Mouse (Mus musculus): ENCODE measurements around the gene Mpdu1. TPM values are rescaled to one million over a fixed set of nuclear protein-coding genes. Genes with fewer than 3 reads are reported as not detected.

Gene Mpdu1
- total and polyA plus RNA-seq, 3 experiments = 60.9 to 259 (median 101) TPM

DNA sequence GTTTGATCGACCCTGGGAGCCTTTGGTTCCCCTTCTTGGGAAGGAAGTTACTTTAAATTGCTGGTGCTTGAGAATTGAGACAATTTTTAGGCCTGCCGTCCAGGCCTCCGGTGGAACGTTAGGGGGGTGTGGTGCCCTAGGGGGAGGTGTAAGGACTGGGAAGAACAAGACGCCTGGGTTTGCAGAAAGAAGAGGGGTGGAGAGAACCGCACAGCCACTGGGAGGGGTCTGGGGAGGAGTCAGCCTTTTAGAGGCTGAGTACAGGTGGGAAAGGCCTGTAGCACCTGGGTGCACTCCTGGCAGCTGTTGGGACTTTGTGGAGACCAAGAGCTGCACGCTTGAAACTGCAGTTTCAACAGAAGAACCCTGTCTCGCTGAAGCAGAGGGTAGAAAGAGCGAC, 7.7 kb downstream of the Mpdu1 start:
- Histone ChIP-seq H3K36me3 (ENCODE audit: control insufficient read depth in 1 of 2, insufficient read depth in 2 of 2, low read length in 2 of 2) (peaks cover 8 to 19% of the 10 kb centered on the region in 2 experiments), H3K9me3 (replicated peaks; ENCODE audit: insufficient read depth, low read length) (no peaks in the 10 kb centered on the region), H3K79me2 (ENCODE audit: control insufficient read depth, insufficient read depth, low read length, poor library complexity) (no peaks in the 10 kb centered on the region), H3K27me3 (ENCODE audit: control insufficient read depth in 1 of 2, insufficient read depth in 2 of 2, low read length in 2 of 2) (no peaks in the 10 kb centered on the region), H3K4me1 (ENCODE audit: control insufficient read depth in 1 of 2, insufficient read depth in 2 of 2, low read length in 2 of 2) (peaks cover 0 to 4% of the 10 kb centered on the region in 2 experiments; a peak in 3 of 4 replicates), H3K4me3 (ENCODE audit: control insufficient read depth in 1 of 2, insufficient read depth in 1 of 2, low read depth in 2 of 2, low read length in 2 of 2) (no peak overlapping the region), H3K27ac (ENCODE audit: control insufficient read depth, low read depth, low read length) (no peak overlapping the region), H3K9ac (ENCODE audit: control insufficient read depth, low read depth, low read length, poor library complexity, severe bottlenecking) (no peak overlapping the region)
- TF ChIP-seq MAFK (IDR thresholded peaks at IDR 0.05; ENCODE audit: borderline replicate concordance, low read depth, low read length) = no peak
- no peak for TF ChIP-seq USF2 (IDR thresholded peaks at IDR 0.05; ENCODE audit: borderline replicate concordance in 1 of 2, insufficient read depth in 1 of 2, low read depth in 1 of 2, low read length in 2 of 2)
- no peak for TF ChIP-seq USF1 (IDR thresholded peaks at IDR 0.05; ENCODE audit: low read depth, low read length)
- no peak for TF ChIP-seq GABPA (IDR thresholded peaks at IDR 0.05; ENCODE audit: low read depth, low read length)
- TF ChIP-seq HCFC1 (IDR thresholded peaks at IDR 0.05; ENCODE audit: low read depth, low read length) = no peak
- TF ChIP-seq POLR2A (IDR thresholded peaks at IDR 0.05; ENCODE audit: control insufficient read depth in 1 of 2, insufficient read depth in 1 of 2, low read depth in 1 of 2, low read length in 2 of 2, poor library complexity in 1 of 2) = 0 out of 4 replicates have a peak, but pooled peaks of 1 of the 2 experiments have one; percentile 9
- TF ChIP-seq ETS1 (IDR thresholded peaks at IDR 0.05; ENCODE audit: low read depth, low read length) = no peak
- TF ChIP-seq CTCF (IDR thresholded peaks at IDR 0.05 in 2 of 3, conservative IDR thresholded peaks at IDR 0.05 in 1 of 3; ENCODE audit: control insufficient read depth in 1 of 3, insufficient read depth in 1 of 3, low read depth in 2 of 3, low read length in 3 of 3, poor library complexity in 1 of 3, severe bottlenecking in 1 of 3) = no peak
- no peak for DNase-seq (ENCODE audit: low read depth, low spot score)

- peaks cover 0 to 4% of the 10 kb centered on the region in 2 experiments; a peak in 3 of 4 replicates for H3K4me1 ChIP-seq (ENCODE audit: control insufficient read depth in 1 of 2, insufficient read depth in 2 of 2, low read length in 2 of 2)
- DNase-seq (ENCODE audit: low read depth, low spot score) = no peak
Observed at GRCm38 (mm10) chr11:69653399-69653798, 9.0 kb downstream of the Mpdu1 start.

GRCm38 (mm10) chr11:69645860-69646259, 16.6 kb downstream of the Mpdu1 start:
- H3K36me3 ChIP-seq (ENCODE audit: control insufficient read depth in 1 of 2, insufficient read depth in 2 of 2, low read length in 2 of 2) = peaks cover 0 to 56% of the 10 kb centered on the region in 2 experiments; a peak in 2 of 4 replicates
- no peaks in the 10 kb centered on the region for H3K9me3 ChIP-seq (replicated peaks; ENCODE audit: insufficient read depth, low read length)
- H3K27me3 ChIP-seq (ENCODE audit: control insufficient read depth in 1 of 2, insufficient read depth in 2 of 2, low read length in 2 of 2) = no peaks in the 10 kb centered on the region
- H3K27ac ChIP-seq (ENCODE audit: control insufficient read depth, low read depth, low read length) = no peak overlapping the region
- no peak overlapping the region for H3K4me3 ChIP-seq (ENCODE audit: control insufficient read depth in 1 of 2, insufficient read depth in 1 of 2, low read depth in 2 of 2, low read length in 2 of 2)
- no peak for TF ChIP-seq TBP (IDR thresholded peaks at IDR 0.05; ENCODE audit: low read depth, low read length)
- H3K4me1 ChIP-seq (ENCODE audit: control insufficient read depth in 1 of 2, insufficient read depth in 2 of 2, low read length in 2 of 2) = no peaks in the 10 kb centered on the region
- no peaks in the 10 kb centered on the region for H3K79me2 ChIP-seq (ENCODE audit: control insufficient read depth, insufficient read depth, low read length, poor library complexity)
- DNase-seq (ENCODE audit: low read depth, low spot score) = no peak
- H3K9ac ChIP-seq (ENCODE audit: control insufficient read depth, low read depth, low read length, poor library complexity, severe bottlenecking) = no peak overlapping the region

More at GRCm38 (mm10) chr11:69653399-69653798, 9.0 kb downstream of the Mpdu1 start:
- Histone ChIP-seq H3K36me3 (ENCODE audit: control insufficient read depth in 1 of 2, insufficient read depth in 2 of 2, low read length in 2 of 2) (peaks cover 8 to 26% of the 10 kb centered on the region in 2 experiments), H3K9ac (ENCODE audit: control insufficient read depth, low read depth, low read length, poor library complexity, severe bottlenecking) (no peak overlapping the region), H3K9me3 (replicated peaks; ENCODE audit: insufficient read depth, low read length) (no peaks in the 10 kb centered on the region), H3K79me2 (ENCODE audit: control insufficient read depth, insufficient read depth, low read length, poor library complexity) (no peaks in the 10 kb centered on the region), H3K27me3 (ENCODE audit: control insufficient read depth in 1 of 2, insufficient read depth in 2 of 2, low read length in 2 of 2) (no peaks in the 10 kb centered on the region), H3K27ac (ENCODE audit: control insufficient read depth, low read depth, low read length) (no peak overlapping the region), H3K4me3 (ENCODE audit: control insufficient read depth in 1 of 2, insufficient read depth in 1 of 2, low read depth in 2 of 2, low read length in 2 of 2) (no peak overlapping the region)
- TF ChIP-seq TCF12 (IDR thresholded peaks at IDR 0.05; ENCODE audit: low read depth, low read length) = no peak
- no peak for TF ChIP-seq HCFC1 (IDR thresholded peaks at IDR 0.05; ENCODE audit: low read depth, low read length)
- no peak for TF ChIP-seq MAX (IDR thresholded peaks at IDR 0.05; ENCODE audit: low read length)
- no peak for TF ChIP-seq SMC3 (IDR thresholded peaks at IDR 0.05; ENCODE audit: low read depth, low read length)
- no peak for TF ChIP-seq RCOR1 (IDR thresholded peaks at IDR 0.05; ENCODE audit: low read depth, low read length)
- TF ChIP-seq POLR2AphosphoS2 (IDR thresholded peaks at IDR 0.05; ENCODE audit: low read length) = no peak
- no peak for TF ChIP-seq NELFE (IDR thresholded peaks at IDR 0.05; ENCODE audit: low read depth, low read length)
- no peak for TF ChIP-seq ZKSCAN1 (IDR thresholded peaks at IDR 0.05; ENCODE audit: low read depth, low read length)
- no peak for TF ChIP-seq ZNF384 (IDR thresholded peaks at IDR 0.05; ENCODE audit: low read depth, low read length)
- TF ChIP-seq TBP (IDR thresholded peaks at IDR 0.05; ENCODE audit: low read depth, low read length) = no peak
- no peak for TF ChIP-seq GABPA (IDR thresholded peaks at IDR 0.05; ENCODE audit: low read depth, low read length)
- no peak for TF ChIP-seq EP300 (IDR thresholded peaks at IDR 0.05; ENCODE audit: low read depth in 1 of 2, low read length in 2 of 2)
- TF ChIP-seq MAZ (IDR thresholded peaks at IDR 0.05; ENCODE audit: low read depth, low read length) = no peak

Data from MEL (cell line).